Mouse (Mus musculus) heart, embryonic 13.5 days (tissue): ENCODE data around the gene Esrrb. TPM values are rescaled to one million over a fixed set of nuclear protein-coding genes. Genes with fewer than 3 reads are reported as not detected.
A peak's percentile ranks its signal among the peaks of the same experiment; 100 is the strongest.

Experiments
- ATAC-seq: fragments of 200-750 bp; cut with Nextera tagmentation; 2 replicates; pipeline ENCODE4 v1.8.0; 2017; ENCODE audit warnings: moderate TSS enrichment; ENCODE audit not compliant: insufficient number of reproducible peaks, low FRiP score, low TSS enrichment; ENCODE audit errors: extremely low read depth
- H3K27ac ChIP-seq: fragments of 300-500 bp; sonication (generic); replicated peaks from 2 replicates; pipeline ENCODE4 v1.5.1; 2015; ENCODE audit warnings: moderate library complexity, mild to moderate bottlenecking, inconsistent platforms
- H3K27me3 ChIP-seq: fragments of 300-500 bp; sonication (generic); replicated peaks from 2 replicates; pipeline ENCODE4 v1.6.1; 2015; ENCODE audit warnings: mild to moderate bottlenecking, inconsistent platforms
- H3K36me3 ChIP-seq: fragments of 300-500 bp; sonication (generic); 2 replicates; pipeline ENCODE4 v1.6.1; 2015; ENCODE audit warnings: mild to moderate bottlenecking, inconsistent platforms
- H3K4me1 ChIP-seq: fragments of 300-500 bp; sonication (generic); 2 replicates; pipeline ENCODE4 v1.6.1; 2015; ENCODE audit warnings: inconsistent platforms
- H3K4me2 ChIP-seq: fragments of 300-500 bp; sonication (generic); 2 replicates; pipeline ENCODE4 v1.6.1; 2015; ENCODE audit warnings: inconsistent platforms, mild to moderate bottlenecking, moderate library complexity
- H3K4me3 ChIP-seq: fragments of 300-500 bp; sonication (generic); 2 replicates; pipeline ENCODE4 v1.5.1; 2015; ENCODE audit warnings: moderate library complexity, mild to moderate bottlenecking, inconsistent platforms
- H3K9ac ChIP-seq: fragments of 300-500 bp; sonication (generic); 2 replicates; pipeline ENCODE4 v1.6.1; 2015; ENCODE audit warnings: inconsistent platforms, mild to moderate bottlenecking, moderate library complexity
- H3K9me3 ChIP-seq: fragments of 300-500 bp; sonication (generic); 2 replicates; pipeline ENCODE4 v1.6.1; 2016; ENCODE audit warnings: inconsistent platforms
- WGBS: fragments of 180-500 bp; shearing (Covaris S2); methylation state at CpG from one replicate; pipeline ENCODE4 v1.1.7; 2015; ENCODE audit warnings: mixed read lengths; 5-methylcytosine and 5-hydroxymethylcytosine counted together
- polyA plus RNA-seq: library from polyadenylated mRNA; unstranded; fragments of >200 nt; fragmentation: Nextera tagmentation; extraction: Ambion mirVana; gene quantifications from 2 replicates; pipeline ENCODE4 v1.2.1, GENCODE M21; 2015

Gene Esrrb
- polyA plus RNA-seq, 1 experiment from 2014 or later: 3.0 TPM

GRCm38 (mm10) chr12:86517721-86518120 lies 156.8 kb downstream of the Esrrb start:
- 54% methylated on average over 6 of the region's 6 CpGs for WGBS
- ATAC-seq: no peak

GRCm38 (mm10) chr12:86518746-86519145 lies 157.8 kb downstream of the Esrrb start:
- Histone ChIP-seq H3K4me2 (no peak overlapping the region), H3K27me3 (peaks cover 25% of the 10 kb centered on the region), H3K9me3 (peaks cover 5% of the 10 kb centered on the region; the same call in 1 of the 2 replicates), H3K9ac (0 out of 2 replicates have a peak overlapping the region, but pooled peaks have one; percentile 0), H3K4me1 (peaks cover 17% of the 10 kb centered on the region), H3K27ac (no peak overlapping the region), H3K36me3 (peaks cover 6% of the 10 kb centered on the region), H3K4me3 (no peak overlapping the region)
- WGBS: 21% methylated on average over 18 of the region's 18 CpGs
- no peak for ATAC-seq

More at GRCm38 (mm10) chr12:86517721-86518120, 156.8 kb downstream of the Esrrb start:
- Histone ChIP-seq H3K9ac (no peak overlapping the region), H3K4me3 (no peak overlapping the region), H3K9me3 (peaks cover 5% of the 10 kb centered on the region; the same call in 1 of the 2 replicates), H3K27me3 (peaks cover 25% of the 10 kb centered on the region), H3K4me1 (peaks cover 9% of the 10 kb centered on the region), H3K4me2 (no peak overlapping the region), H3K27ac (no peak overlapping the region), H3K36me3 (peaks cover 8% of the 10 kb centered on the region)

GRCm38 (mm10) chr12:86534283-86534682 lies 173.4 kb downstream of the Esrrb start:
- ATAC-seq: no peak
- Histone ChIP-seq H3K4me1 (no peaks in the 10 kb centered on the region), H3K27me3 (no peaks in the 10 kb centered on the region), H3K4me3 (no peak overlapping the region), H3K9ac (no peak overlapping the region), H3K9me3 (no peaks in the 10 kb centered on the region), H3K36me3 (no peaks in the 10 kb centered on the region), H3K4me2 (no peak overlapping the region), H3K27ac (no peak overlapping the region)
- 37% methylated on average over 2 of the region's 2 CpGs for WGBS

GRCm38 (mm10) chr12:86537799-86538198 lies 176.9 kb downstream of the Esrrb start:
- Histone ChIP-seq H3K4me2 (no peak overlapping the region), H3K9ac (no peak overlapping the region), H3K9me3 (no peaks in the 10 kb centered on the region), H3K4me3 (no peak overlapping the region), H3K27me3 (0 out of 2 replicates have a peak, but pooled peaks cover 4% of the 10 kb centered on the region), H3K36me3 (no peaks in the 10 kb centered on the region), H3K4me1 (no peaks in the 10 kb centered on the region), H3K27ac (no peak overlapping the region)
- ATAC-seq: no peak

- Histone ChIP-seq H3K27ac (no peak overlapping the region), H3K4me2 (no peak overlapping the region), H3K9me3 (no peaks in the 10 kb centered on the region), H3K27me3 (0 out of 2 replicates have a peak, but pooled peaks cover 4% of the 10 kb centered on the region), H3K36me3 (no peaks in the 10 kb centered on the region), H3K4me3 (no peak overlapping the region), H3K9ac (no peak overlapping the region), H3K4me1 (no peaks in the 10 kb centered on the region)
- ATAC-seq: no peak
- WGBS: 43% methylated on average over 4 of the region's 4 CpGs
These were observed 177.8 kb downstream of the Esrrb start for GRCm38 (mm10) chr12:86538711-86539110.

GRCm38 (mm10) chr12:86539511-86539910 lies 178.6 kb downstream of the Esrrb start:
- ATAC-seq: no peak
- 65% methylated on average over 4 of the region's 4 CpGs for WGBS

GRCm38 (mm10) chr12:86547808-86548207 lies 186.9 kb downstream of the Esrrb start:
- Histone ChIP-seq H3K27me3 (peaks cover 28% of the 10 kb centered on the region), H3K4me3 (no peak overlapping the region), H3K4me2 (no peak overlapping the region), H3K9ac (no peak overlapping the region), H3K27ac (no peak overlapping the region), H3K9me3 (no peaks in the 10 kb centered on the region), H3K4me1 (no peaks in the 10 kb centered on the region), H3K36me3 (no peaks in the 10 kb centered on the region)
- WGBS: 22% methylated on average over 8 of the region's 8 CpGs
- no peak for ATAC-seq

More at GRCm38 (mm10) chr12:86539511-86539910, 178.6 kb downstream of the Esrrb start:
- H3K36me3 ChIP-seq: no peaks in the 10 kb centered on the region
- H3K27me3 ChIP-seq: 0 out of 2 replicates have a peak, but pooled peaks cover 4% of the 10 kb centered on the region
- no peak overlapping the region for H3K9ac ChIP-seq
- H3K4me1 ChIP-seq: no peaks in the 10 kb centered on the region
- no peak overlapping the region for H3K4me3 ChIP-seq
- H3K27ac ChIP-seq: no peak overlapping the region
- H3K9me3 ChIP-seq: no peaks in the 10 kb centered on the region
- no peak overlapping the region for H3K4me2 ChIP-seq

- 63% methylated on average over 10 of the region's 10 CpGs for WGBS
- Histone ChIP-seq H3K4me2 (no peak overlapping the region), H3K9ac (no peak overlapping the region), H3K36me3 (no peaks in the 10 kb centered on the region), H3K4me3 (no peak overlapping the region), H3K9me3 (no peaks in the 10 kb centered on the region), H3K27me3 (peaks cover 12% of the 10 kb centered on the region), H3K27ac (no peak overlapping the region), H3K4me1 (no peaks in the 10 kb centered on the region)
- ATAC-seq: no peak
These were observed 192.1 kb downstream of the Esrrb start for GRCm38 (mm10) chr12:86553037-86553436.

GRCm38 (mm10) chr12:86556796-86557517 lies 196.0 kb downstream of the Esrrb start:
- no peaks in the 10 kb centered on the region for H3K9me3 ChIP-seq
- no peak overlapping the region for H3K27ac ChIP-seq
- H3K4me3 ChIP-seq: no peak overlapping the region
- whole genome bisulfite sequencing: 31% methylated on average over 10 of the region's 10 CpGs
- H3K36me3 ChIP-seq: no peaks in the 10 kb centered on the region
- no peaks in the 10 kb centered on the region; the same call in 1 of the 2 replicates for H3K27me3 ChIP-seq
- no peak for ATAC-seq
- no peak overlapping the region for H3K4me2 ChIP-seq
- no peak overlapping the region for H3K9ac ChIP-seq
- H3K4me1 ChIP-seq: no peaks in the 10 kb centered on the region

GRCm38 (mm10) chr12:86558889-86559288 lies 198.0 kb downstream of the Esrrb start:
- Histone ChIP-seq H3K4me3 (no peak overlapping the region), H3K4me2 (no peak overlapping the region), H3K4me1 (no peaks in the 10 kb centered on the region; the same call in 1 of the 2 replicates), H3K27me3 (no peaks in the 10 kb centered on the region), H3K36me3 (no peaks in the 10 kb centered on the region), H3K9me3 (no peaks in the 10 kb centered on the region), H3K27ac (no peak overlapping the region), H3K9ac (no peak overlapping the region)
- no peak for ATAC-seq
- WGBS: 81% methylated on average over 9 of the region's 9 CpGs

- Histone ChIP-seq H3K4me1 (no peaks in the 10 kb centered on the region; the same call in 1 of the 2 replicates), H3K9me3 (no peaks in the 10 kb centered on the region), H3K27me3 (0 out of 2 replicates have a peak, but pooled peaks cover 3% of the 10 kb centered on the region), H3K9ac (no peak overlapping the region), H3K27ac (no peak overlapping the region), H3K4me3 (no peak overlapping the region), H3K36me3 (no peaks in the 10 kb centered on the region), H3K4me2 (no peak overlapping the region)
- 34% methylated on average over 3 of the region's 3 CpGs for WGBS
- ATAC-seq: no peak
These were observed 201.8 kb downstream of the Esrrb start for GRCm38 (mm10) chr12:86562705-86563104.

- Histone ChIP-seq H3K4me2 (no peak overlapping the region), H3K9ac (no peak overlapping the region), H3K27me3 (peaks cover 7% of the 10 kb centered on the region), H3K27ac (no peak overlapping the region), H3K4me3 (no peak overlapping the region), H3K36me3 (no peaks in the 10 kb centered on the region), H3K4me1 (no peaks in the 10 kb centered on the region; the same call in 1 of the 2 replicates), H3K9me3 (no peaks in the 10 kb centered on the region)
- WGBS: 71% methylated on average over 5 of the region's 5 CpGs
- no peak for ATAC-seq
These were observed 205.1 kb downstream of the Esrrb start for GRCm38 (mm10) chr12:86565996-86566395.
